Mouse (Mus musculus): ENCODE measurements around the gene Tas1r2.

DNA sequence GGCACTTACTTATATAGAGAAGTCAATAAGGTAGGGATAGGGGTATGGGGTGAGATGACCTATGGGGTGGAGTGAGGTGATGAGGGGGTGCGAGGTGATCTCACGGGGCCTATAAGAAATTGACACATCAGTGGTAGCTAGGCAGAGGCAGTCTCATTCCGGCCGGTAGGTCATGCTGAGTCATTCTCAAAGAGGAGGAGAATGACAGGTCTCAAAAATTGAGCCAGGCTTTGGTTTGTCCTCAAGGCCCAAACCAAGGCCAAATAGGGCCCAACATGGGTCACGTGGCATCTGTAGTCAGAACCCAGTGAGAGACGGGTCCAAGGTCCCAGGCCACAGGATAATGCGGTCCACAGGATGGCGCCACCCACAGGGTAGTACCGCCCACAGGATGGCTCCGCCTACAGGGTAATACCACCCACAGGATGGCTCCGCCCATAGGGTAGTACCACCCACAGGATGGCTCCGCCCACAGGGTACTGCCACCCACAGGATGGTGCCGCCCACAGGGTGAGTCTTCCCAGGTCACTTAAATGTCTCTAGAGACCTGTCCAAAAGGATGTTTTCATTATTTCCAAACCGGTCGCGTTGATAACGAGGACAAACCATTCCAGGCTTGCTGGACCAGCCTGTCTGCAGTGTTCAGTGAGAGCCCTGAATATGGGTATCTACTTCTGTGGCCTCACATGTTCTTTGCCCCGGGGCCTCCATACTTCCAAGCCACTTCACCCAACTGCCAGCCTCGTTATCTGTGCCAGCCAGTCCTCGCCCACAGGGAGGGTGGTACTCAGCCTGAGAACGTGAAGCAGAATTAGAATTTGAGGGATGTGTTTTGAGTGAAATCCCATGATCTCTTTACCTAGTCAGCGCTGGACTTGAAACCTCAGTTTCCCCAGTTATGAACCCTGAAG, 30.6 kb downstream of the Tas1r2 start:
- TF ChIP-seq CTCF (IDR thresholded peaks at IDR 0.05) (no peak), EP300 (IDR thresholded peaks at IDR 0.05) (no peak)

All from lung, postnatal 0 days (tissue).